Mouse (Mus musculus): ENCODE results near the gene Abcg4. TPM values are rescaled to one million over a fixed set of nuclear protein-coding genes. Genes with fewer than 3 reads are reported as not detected.
"Not testable (repeated sequence)": the region's sequence is repeated elsewhere in the genome, so short reads cannot be mapped to it uniquely, and the experiment has no call there.

The Abcg4 gene
- polyA plus RNA-seq, 1 experiment: 1.2 TPM

GRCm38 (mm10) chr9:44306532-44306931, 18.1 kb upstream of the Abcg4 start:
- H3K27ac ChIP-seq (ENCODE audit: control insufficient read depth, insufficient read depth, low read length): peak overlapping the region; percentile 93
- no peak overlapping the region for H3K4me3 ChIP-seq (ENCODE audit: control insufficient read depth, insufficient read depth, low read length)
- WGBS: 91% methylated on average over 6 of the region's 6 CpGs
- TF ChIP-seq POLR2A (IDR thresholded peaks at IDR 0.05; ENCODE audit: control insufficient read depth, extremely low read depth, insufficient read depth, low read length, poor library complexity) (no peak), CTCF (IDR thresholded peaks at IDR 0.05; ENCODE audit: borderline replicate concordance, control insufficient read depth, extremely low read depth, insufficient read depth, low read length, poor library complexity) (no peak)
- H3K4me1 ChIP-seq (replicated peaks; ENCODE audit: control insufficient read depth, insufficient read depth, low read length): peaks cover 17% of the 10 kb centered on the region
- DNase-seq: no peak
- H3K27me3 ChIP-seq (ENCODE audit: control insufficient read depth, insufficient read depth, low read length): no peaks in the 10 kb centered on the region
- peaks cover 16% of the 10 kb centered on the region for H3K36me3 ChIP-seq (ENCODE audit: control insufficient read depth, insufficient read depth, low read length)

- peak; percentile 69; the same call in 1 of the 2 replicates for TF ChIP-seq CTCF (IDR thresholded peaks at IDR 0.05; ENCODE audit: borderline replicate concordance, control insufficient read depth, extremely low read depth, insufficient read depth, low read length, poor library complexity)
- TF ChIP-seq POLR2A (IDR thresholded peaks at IDR 0.05; ENCODE audit: control insufficient read depth, extremely low read depth, insufficient read depth, low read length, poor library complexity): peak; percentile 75
- under 1% methylated on average over 54 of the region's 54 CpGs for WGBS
- H3K27me3 ChIP-seq (ENCODE audit: control insufficient read depth, insufficient read depth, low read length): no peaks in the 10 kb centered on the region
These were observed 17.2 kb upstream of the Abcg4 start, which contains the start of gene Hinfp for GRCm38 (mm10) chr9:44305466-44306079. Gene Hinfp, minus strand, starts transcription at chr9:44305671.

GRCm38 (mm10) chr9:44300001-44300400, 11.6 kb upstream of the Abcg4 start:
- 97% methylated on average over 3 of the region's 3 CpGs for WGBS
- H3K36me3 ChIP-seq (ENCODE audit: control insufficient read depth, insufficient read depth, low read length): peaks cover 67% of the 10 kb centered on the region
- not testable (repeated sequence) for H3K4me1 ChIP-seq (replicated peaks; ENCODE audit: control insufficient read depth, insufficient read depth, low read length); H3K27me3 ChIP-seq (ENCODE audit: control insufficient read depth, insufficient read depth, low read length); DNase-seq; H3K4me3 ChIP-seq (ENCODE audit: control insufficient read depth, insufficient read depth, low read length); H3K27ac ChIP-seq (ENCODE audit: control insufficient read depth, insufficient read depth, low read length)

More at GRCm38 (mm10) chr9:44305466-44306079, 17.2 kb upstream of the Abcg4 start, which contains the start of gene Hinfp:
- peak within 1 kb of the TSS; percentile 70 for H3K27ac ChIP-seq (ENCODE audit: control insufficient read depth, insufficient read depth, low read length)
- H3K36me3 ChIP-seq (ENCODE audit: control insufficient read depth, insufficient read depth, low read length): peaks cover 16% of the 10 kb centered on the region
- peak; percentile 96 for DNase-seq
- peak within 1 kb of the TSS; percentile 71 for H3K4me3 ChIP-seq (ENCODE audit: control insufficient read depth, insufficient read depth, low read length)
- H3K4me1 ChIP-seq (replicated peaks; ENCODE audit: control insufficient read depth, insufficient read depth, low read length): peaks cover 17% of the 10 kb centered on the region

- Histone ChIP-seq H3K4me3 (ENCODE audit: control insufficient read depth, insufficient read depth, low read length) (no peak overlapping the region), H3K36me3 (ENCODE audit: control insufficient read depth, insufficient read depth, low read length) (peaks cover 43% of the 10 kb centered on the region), H3K4me1 (replicated peaks; ENCODE audit: control insufficient read depth, insufficient read depth, low read length) (peaks cover 9% of the 10 kb centered on the region), H3K27me3 (ENCODE audit: control insufficient read depth, insufficient read depth, low read length) (peaks cover 9% of the 10 kb centered on the region), H3K27ac (ENCODE audit: control insufficient read depth, insufficient read depth, low read length) (no peak overlapping the region)
- DNase-seq: peak; percentile 73
- TF ChIP-seq POLR2A (IDR thresholded peaks at IDR 0.05; ENCODE audit: control insufficient read depth, extremely low read depth, insufficient read depth, low read length, poor library complexity) (no peak), CTCF (IDR thresholded peaks at IDR 0.05; ENCODE audit: borderline replicate concordance, control insufficient read depth, extremely low read depth, insufficient read depth, low read length, poor library complexity) (no peak)
- 81% methylated on average over 3 of the region's 3 CpGs for WGBS
These were observed 4.1 kb upstream of the Abcg4 start for GRCm38 (mm10) chr9:44292490-44292889.

- Histone ChIP-seq H3K27me3 (ENCODE audit: control insufficient read depth, insufficient read depth, low read length) (peaks cover 20% of the 10 kb centered on the region), H3K36me3 (ENCODE audit: control insufficient read depth, insufficient read depth, low read length) (peaks cover 16% of the 10 kb centered on the region), H3K27ac (ENCODE audit: control insufficient read depth, insufficient read depth, low read length) (no peak overlapping the region), H3K4me3 (ENCODE audit: control insufficient read depth, insufficient read depth, low read length) (no peak overlapping the region), H3K4me1 (replicated peaks; ENCODE audit: control insufficient read depth, insufficient read depth, low read length) (peaks cover 15% of the 10 kb centered on the region)
- WGBS: 60% methylated on average over 11 of the region's 11 CpGs
- TF ChIP-seq POLR2A (IDR thresholded peaks at IDR 0.05; ENCODE audit: control insufficient read depth, extremely low read depth, insufficient read depth, low read length, poor library complexity) (no peak), CTCF (IDR thresholded peaks at IDR 0.05; ENCODE audit: borderline replicate concordance, control insufficient read depth, extremely low read depth, insufficient read depth, low read length, poor library complexity) (no peak)
- no peak for DNase-seq
These were observed 510 bp upstream of the Abcg4 start for GRCm38 (mm10) chr9:44288959-44289291.

- DNase-seq: no peak
- 5% methylated on average over 47 of the region's 47 CpGs for WGBS
- H3K4me3 ChIP-seq (ENCODE audit: control insufficient read depth, insufficient read depth, low read length): 0 out of 2 replicates have a peak overlapping the region, but pooled peaks have one; percentile 9
- peaks cover 20% of the 10 kb centered on the region for H3K27me3 ChIP-seq (ENCODE audit: control insufficient read depth, insufficient read depth, low read length)
- no peak overlapping the region for H3K27ac ChIP-seq (ENCODE audit: control insufficient read depth, insufficient read depth, low read length)
- H3K36me3 ChIP-seq (ENCODE audit: control insufficient read depth, insufficient read depth, low read length): peaks cover 13% of the 10 kb centered on the region
- H3K4me1 ChIP-seq (replicated peaks; ENCODE audit: control insufficient read depth, insufficient read depth, low read length): peaks cover 15% of the 10 kb centered on the region
- TF ChIP-seq POLR2A (IDR thresholded peaks at IDR 0.05; ENCODE audit: control insufficient read depth, extremely low read depth, insufficient read depth, low read length, poor library complexity) (no peak), CTCF (IDR thresholded peaks at IDR 0.05; ENCODE audit: borderline replicate concordance, control insufficient read depth, extremely low read depth, insufficient read depth, low read length, poor library complexity) (no peak)
These were observed 877 bp downstream of the Abcg4 start for GRCm38 (mm10) chr9:44287401-44288075.
